Mouse (Mus musculus) MEL (cell line): ENCODE results near the gene Mlxip. TPM values are rescaled to one million over a fixed set of nuclear protein-coding genes. Genes with fewer than 3 reads are reported as not detected.

Experiments used
- DNase-seq: peaks from one replicate; pipeline ENCODE4 v3.0.0; 2011; ENCODE audit warnings: low read depth, low spot score
- H3K27ac ChIP-seq: 2 replicates; pipeline ENCODE4 v1.5.1; 2012; ENCODE audit warnings: low read depth, mild to moderate bottlenecking, control low read depth, low read length, moderate library complexity; ENCODE audit not compliant: control insufficient read depth
- H3K27me3 ChIP-seq, 2 experiments: fragments of 150-350 bp in 1 of 2; sonication (generic) in 1 of 2; 2 replicates each; pipeline ENCODE4 v1.6.1; 2012; ENCODE audit warnings: low read length in 2 of 2, mild to moderate bottlenecking in 2 of 2, improper control_type of control experiment in 1 of 2, moderate library complexity in 1 of 2; ENCODE audit not compliant: insufficient read depth in 2 of 2, control insufficient read depth in 1 of 2
- H3K36me3 ChIP-seq, 2 experiments: 2 replicates each; pipeline ENCODE4 v1.6.1; 2012 to 2014; ENCODE audit warnings: low read length in 2 of 2, improper control_type of control experiment in 1 of 2, inconsistent platforms in 1 of 2, mild to moderate bottlenecking in 1 of 2; ENCODE audit not compliant: insufficient read depth in 2 of 2, control insufficient read depth in 1 of 2
- H3K4me1 ChIP-seq, 2 experiments: fragments of 150-350 bp in 1 of 2; sonication (generic) in 1 of 2; 2 replicates each; pipeline ENCODE4 v1.6.1; 2012; ENCODE audit warnings: low read length in 2 of 2, improper control_type of control experiment in 1 of 2, mild to moderate bottlenecking in 1 of 2; ENCODE audit not compliant: insufficient read depth in 2 of 2, control insufficient read depth in 1 of 2
- H3K4me3 ChIP-seq, 2 experiments: fragments of 150-350 bp in 1 of 2; sonication (generic) in 1 of 2; 2 replicates each; pipeline ENCODE4 v1.5.1; 2012; ENCODE audit warnings: low read depth in 2 of 2, low read length in 2 of 2, mild to moderate bottlenecking in 2 of 2, moderate library complexity in 2 of 2, control low read depth in 1 of 2, improper control_type of control experiment in 1 of 2; ENCODE audit not compliant: control insufficient read depth in 1 of 2, insufficient read depth in 1 of 2
- H3K79me2 ChIP-seq: 2 replicates; pipeline ENCODE4 v1.6.1; 2012; ENCODE audit warnings: mild to moderate bottlenecking, low read length, moderate library complexity; ENCODE audit not compliant: control insufficient read depth, poor library complexity, insufficient read depth
- H3K9ac ChIP-seq: 2 replicates; pipeline ENCODE4 v1.6.1; 2012; ENCODE audit warnings: low read depth, mild to moderate bottlenecking, control low read depth, low read length, moderate library complexity; ENCODE audit not compliant: control insufficient read depth, poor library complexity, severe bottlenecking
- H3K9me3 ChIP-seq: fragments of 150-350 bp; sonication (generic); replicated peaks from 2 replicates; pipeline ENCODE4 v1.6.1; 2012; ENCODE audit warnings: mild to moderate bottlenecking, low read length, improper control_type of control experiment, moderate library complexity; ENCODE audit not compliant: insufficient read depth
- BHLHE40 ChIP-seq: IDR thresholded peaks from 2 replicates; pipeline ENCODE4 v1.6.1; 2012; ENCODE audit warnings: low read depth, mild to moderate bottlenecking, inconsistent platforms, low read length, improper control_type of control experiment, borderline replicate concordance
- CHD1 ChIP-seq: IDR thresholded peaks from 2 replicates; pipeline ENCODE4 v1.6.1; 2012; ENCODE audit warnings: low read depth, mild to moderate bottlenecking, inconsistent platforms, low read length, improper control_type of control experiment
- CHD2 ChIP-seq: IDR thresholded peaks from 2 replicates; pipeline ENCODE4 v1.6.1; 2011; ENCODE audit warnings: low read length, improper control_type of control experiment
- CTCF ChIP-seq, 3 experiments: IDR thresholded peaks in 2 of 3; conservative IDR thresholded peaks in 1 of 3; 2 replicates each; pipeline ENCODE4 v1.5.1; 2011 to 2012; ENCODE audit warnings: low read length in 3 of 3, low read depth in 2 of 3, mild to moderate bottlenecking in 2 of 3, improper control_type of control experiment in 1 of 3, inconsistent platforms in 1 of 3, mixed read lengths in 1 of 3, moderate library complexity in 1 of 3; ENCODE audit not compliant: control insufficient read depth in 1 of 3, insufficient read depth in 1 of 3, poor library complexity in 1 of 3, severe bottlenecking in 1 of 3
- E2F4 ChIP-seq: IDR thresholded peaks from 2 replicates; pipeline ENCODE4 v1.6.1; 2011; ENCODE audit warnings: low read depth, low read length, improper control_type of control experiment, borderline replicate concordance
- ELF1 ChIP-seq: IDR thresholded peaks from 2 replicates; pipeline ENCODE4 v1.6.1; 2014; ENCODE audit warnings: low read depth, mild to moderate bottlenecking, inconsistent platforms, low read length, improper control_type of control experiment, moderate library complexity
- EP300 ChIP-seq, 2 experiments: IDR thresholded peaks; 2 replicates each; pipeline ENCODE4 v1.6.1; 2011; ENCODE audit warnings: improper control_type of control experiment in 2 of 2, low read length in 2 of 2, low read depth in 1 of 2, mild to moderate bottlenecking in 1 of 2
- ETS1 ChIP-seq: IDR thresholded peaks from 2 replicates; pipeline ENCODE4 v1.6.1; 2012; ENCODE audit warnings: low read depth, mild to moderate bottlenecking, inconsistent platforms, low read length, improper control_type of control experiment, moderate library complexity
- GABPA ChIP-seq: IDR thresholded peaks from 2 replicates; pipeline ENCODE4 v1.6.1; 2012; ENCODE audit warnings: low read depth, mild to moderate bottlenecking, inconsistent platforms, low read length, improper control_type of control experiment, moderate library complexity
- GATA1 ChIP-seq: IDR thresholded peaks from 2 replicates; pipeline ENCODE4 v1.6.1; 2011; ENCODE audit warnings: low read depth, low read length, improper control_type of control experiment
- JUND ChIP-seq: IDR thresholded peaks from 2 replicates; pipeline ENCODE4 v1.6.1; 2011; ENCODE audit warnings: low read depth, mild to moderate bottlenecking, improper control_type of control experiment, low read length
- KAT2A ChIP-seq: conservative IDR thresholded peaks from 2 replicates; pipeline ENCODE4 v1.6.1; 2012; ENCODE audit warnings: low read depth, low read length, improper control_type of control experiment, inconsistent platforms
- MAFK ChIP-seq: IDR thresholded peaks from 2 replicates; pipeline ENCODE4 v1.6.1; 2011; ENCODE audit warnings: low read depth, mild to moderate bottlenecking, low read length, improper control_type of control experiment, borderline replicate concordance
- MEF2A ChIP-seq: IDR thresholded peaks from 2 replicates; pipeline ENCODE4 v1.6.1; 2014; ENCODE audit warnings: low read depth, mild to moderate bottlenecking, inconsistent platforms, low read length, improper control_type of control experiment; ENCODE audit not compliant: poor library complexity, insufficient replicate concordance, severe bottlenecking; ENCODE audit errors: extremely low read depth
- MYB ChIP-seq: IDR thresholded peaks from 2 replicates; pipeline ENCODE4 v1.6.1; 2011; ENCODE audit warnings: mild to moderate bottlenecking, low read depth, low read length, improper control_type of control experiment
- MYC ChIP-seq: IDR thresholded peaks from 2 replicates; pipeline ENCODE4 v1.6.1; 2011; ENCODE audit warnings: low read depth, mild to moderate bottlenecking, low read length, improper control_type of control experiment, moderate library complexity
- NELFE ChIP-seq: IDR thresholded peaks from 2 replicates; pipeline ENCODE4 v1.6.1; 2011; ENCODE audit warnings: low read depth, low read length, improper control_type of control experiment
- NRF1 ChIP-seq: IDR thresholded peaks from 2 replicates; pipeline ENCODE4 v1.6.1; 2014; ENCODE audit warnings: low read depth, mild to moderate bottlenecking, inconsistent platforms, low read length, improper control_type of control experiment, moderate library complexity; ENCODE audit not compliant: poor library complexity, insufficient read depth, severe bottlenecking
- POLR2A ChIP-seq, 2 experiments: IDR thresholded peaks; 2 replicates each; pipeline ENCODE4 v1.6.1; 2011 to 2012; ENCODE audit warnings: low read length in 2 of 2, mild to moderate bottlenecking in 2 of 2, control low read depth in 1 of 2, improper control_type of control experiment in 1 of 2, low read depth in 1 of 2, moderate library complexity in 1 of 2; ENCODE audit not compliant: control insufficient read depth in 1 of 2, insufficient read depth in 1 of 2, poor library complexity in 1 of 2
- POLR2AphosphoS2 ChIP-seq: IDR thresholded peaks from 2 replicates; pipeline ENCODE4 v1.6.1; 2011; ENCODE audit warnings: low read length, improper control_type of control experiment
- POLR2AphosphoS5 ChIP-seq: IDR thresholded peaks from 2 replicates; pipeline ENCODE4 v1.6.1; 2012; ENCODE audit warnings: low read depth, borderline replicate concordance, mild to moderate bottlenecking, inconsistent platforms, low read length, moderate library complexity, mixed read lengths
- RAD21 ChIP-seq: IDR thresholded peaks from 2 replicates; pipeline ENCODE4 v1.6.1; 2011; ENCODE audit warnings: mild to moderate bottlenecking, low read depth, low read length, improper control_type of control experiment
- RCOR1 ChIP-seq: IDR thresholded peaks from 2 replicates; pipeline ENCODE4 v1.6.1; 2012; ENCODE audit warnings: low read depth, mild to moderate bottlenecking, inconsistent platforms, low read length, improper control_type of control experiment
- SIN3A ChIP-seq: IDR thresholded peaks from 2 replicates; pipeline ENCODE4 v1.6.1; 2012; ENCODE audit warnings: low read length, improper control_type of control experiment, inconsistent platforms
- TBP ChIP-seq: IDR thresholded peaks from 2 replicates; pipeline ENCODE4 v1.8.0; 2011; ENCODE audit warnings: low read depth, low read length, improper control_type of control experiment
- TCF12 ChIP-seq: IDR thresholded peaks from 2 replicates; pipeline ENCODE4 v1.6.1; 2014; ENCODE audit warnings: low read depth, mild to moderate bottlenecking, inconsistent platforms, low read length, improper control_type of control experiment, moderate library complexity
- UBTF ChIP-seq: IDR thresholded peaks from 2 replicates; pipeline ENCODE4 v1.6.1; 2012; ENCODE audit warnings: low read depth, mild to moderate bottlenecking, inconsistent platforms, low read length, improper control_type of control experiment, moderate library complexity, borderline replicate concordance; ENCODE audit not compliant: insufficient read depth
- USF2 ChIP-seq, 2 experiments: IDR thresholded peaks; 2 replicates each; pipeline ENCODE4 v1.6.1; 2011 to 2012; ENCODE audit warnings: improper control_type of control experiment in 2 of 2, low read length in 2 of 2, borderline replicate concordance in 1 of 2, inconsistent platforms in 1 of 2, low read depth in 1 of 2, mild to moderate bottlenecking in 1 of 2; ENCODE audit not compliant: insufficient read depth in 1 of 2
- ZC3H11A ChIP-seq: IDR thresholded peaks from 2 replicates; pipeline ENCODE4 v1.6.1; 2012; ENCODE audit warnings: low read depth, mild to moderate bottlenecking, inconsistent platforms, low read length, improper control_type of control experiment
- ZKSCAN1 ChIP-seq: IDR thresholded peaks from 2 replicates; pipeline ENCODE4 v1.6.1; 2012; ENCODE audit warnings: low read depth, mild to moderate bottlenecking, inconsistent platforms, low read length, improper control_type of control experiment, moderate library complexity
- polyA plus RNA-seq, 2 experiments: library from polyadenylated mRNA; stranded (reverse) in 1 of 2; unstranded in 1 of 2; fragments of >175 nt in 1 of 2; fragments of >200 nt in 1 of 2; gene quantifications; 2 replicates each; pipeline versions ENCODE4 v1.2.1 to v1.2.4; 2012; ENCODE audit warnings: low replicate concordance in 2 of 2, low read depth in 1 of 2; ENCODE audit not compliant: insufficient read length in 2 of 2, insufficient read depth in 1 of 2, missing spikeins in 1 of 2
- total RNA-seq: library from RNA; depleted of rRNA; stranded (reverse); fragments of 300-350 nt; gene quantifications from 2 replicates; pipeline ENCODE4 v1.2.3, GENCODE M21; 2012

Gene Mlxip
- total and polyA plus RNA-seq, 3 experiments, result 5.2 to 21.9 TPM; not detected in 1

DNA sequence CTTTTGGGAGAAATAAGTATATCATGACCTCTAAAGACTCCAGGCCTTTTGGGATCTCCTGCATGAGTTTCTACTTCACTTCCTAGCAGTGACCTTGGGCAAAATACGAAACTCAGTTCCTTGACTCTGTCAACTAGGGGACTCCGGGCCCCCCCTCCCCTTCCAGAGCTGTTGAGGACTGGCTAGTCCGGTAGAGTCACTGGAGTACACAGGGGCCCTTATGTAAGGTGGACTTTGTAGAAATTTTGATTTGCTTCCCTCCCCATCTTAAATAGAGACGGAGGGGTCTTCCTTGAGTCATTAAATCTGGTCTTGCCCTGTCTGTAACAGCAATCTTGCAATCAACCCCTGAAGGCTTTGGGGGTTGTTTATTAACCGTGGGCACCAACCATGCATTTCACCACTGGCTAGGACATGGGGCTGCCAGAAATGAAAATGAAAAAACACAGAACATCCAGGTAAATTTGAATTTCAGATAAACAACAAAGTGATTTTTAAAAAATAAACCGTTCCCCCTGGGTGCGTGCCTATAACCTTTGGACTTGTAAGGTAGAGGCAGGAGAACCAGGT is 47.8 kb upstream of the Mlxip start:
- no peaks in the 10 kb centered on the region for H3K4me1 ChIP-seq
- DNase-seq, result no peak
- H3K36me3 ChIP-seq, result no peaks in the 10 kb centered on the region
- peaks cover 21% of the 10 kb centered on the region for H3K79me2 ChIP-seq
- TF ChIP-seq ZKSCAN1 (no peak), BHLHE40 (no peak), GATA1 (no peak), ELF1 (no peak), KAT2A (no peak), MYC (no peak), GABPA (no peak), POLR2AphosphoS2 (no peak), MAFK (no peak), CHD2 (no peak), POLR2AphosphoS5 (no peak), RCOR1 (no peak), ETS1 (no peak), SIN3A (no peak), NELFE (no peak), CTCF (IDR thresholded peaks at IDR 0.05 in 2 of 3, conservative IDR thresholded peaks at IDR 0.05 in 1 of 3; ENCODE audit: control insufficient read depth in 1 of 3, insufficient read depth in 1 of 3, low read depth in 2 of 3, low read length in 3 of 3, poor library complexity in 1 of 3, severe bottlenecking in 1 of 3) (no peak), TBP (no peak), EP300 (IDR thresholded peaks at IDR 0.05; ENCODE audit: low read depth in 1 of 2, low read length in 2 of 2) (no peak), E2F4 (no peak), POLR2A (IDR thresholded peaks at IDR 0.05; ENCODE audit: control insufficient read depth in 1 of 2, insufficient read depth in 1 of 2, low read depth in 1 of 2, low read length in 2 of 2, poor library complexity in 1 of 2) (no peak)
- no peaks in the 10 kb centered on the region for H3K27me3 ChIP-seq
- H3K27ac ChIP-seq, result no peak overlapping the region
- no peak overlapping the region for H3K9ac ChIP-seq
- no peaks in the 10 kb centered on the region for H3K9me3 ChIP-seq
- H3K4me3 ChIP-seq, result no peak overlapping the region

DNA sequence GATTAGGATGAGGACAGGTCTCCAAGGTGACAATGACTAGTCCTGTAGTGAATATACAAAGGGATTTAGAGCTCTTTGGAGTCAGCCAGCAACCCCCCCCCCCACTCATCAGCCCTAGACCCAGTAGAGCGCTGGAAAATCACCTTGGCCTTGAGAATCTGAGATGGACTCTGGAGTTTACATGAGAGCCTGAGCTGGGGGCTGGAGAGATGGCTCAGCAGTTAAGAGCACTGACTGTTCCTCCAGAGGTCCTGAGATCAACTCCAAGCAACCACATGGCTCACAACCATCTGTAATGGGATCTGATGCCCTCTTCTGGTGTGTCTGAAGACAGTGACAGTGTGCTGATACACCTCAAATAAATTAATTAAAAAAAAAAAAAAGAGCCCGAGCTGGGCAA is 46.6 kb upstream of the Mlxip start:
- Histone ChIP-seq H3K27ac (no peak overlapping the region), H3K4me1 (no peaks in the 10 kb centered on the region), H3K4me3 (no peak overlapping the region), H3K27me3 (no peaks in the 10 kb centered on the region), H3K9me3 (no peaks in the 10 kb centered on the region), H3K9ac (no peak overlapping the region), H3K36me3 (no peaks in the 10 kb centered on the region), H3K79me2 (peaks cover 21% of the 10 kb centered on the region)
- no peak for DNase-seq
- TF ChIP-seq POLR2A (IDR thresholded peaks at IDR 0.05; ENCODE audit: control insufficient read depth in 1 of 2, insufficient read depth in 1 of 2, low read depth in 1 of 2, low read length in 2 of 2, poor library complexity in 1 of 2), result no peak
- no peak for TF ChIP-seq NRF1
- no peak for TF ChIP-seq ZC3H11A
- TF ChIP-seq KAT2A, result no peak
- no peak for TF ChIP-seq TCF12
- TF ChIP-seq NELFE, result no peak
- TF ChIP-seq MYC, result no peak
- TF ChIP-seq CHD1, result no peak
- TF ChIP-seq MYB, result no peak
- no peak for TF ChIP-seq TBP
- no peak for TF ChIP-seq MEF2A
- TF ChIP-seq ELF1, result no peak
- TF ChIP-seq POLR2AphosphoS5, result no peak
- TF ChIP-seq USF2 (IDR thresholded peaks at IDR 0.05; ENCODE audit: borderline replicate concordance in 1 of 2, insufficient read depth in 1 of 2, low read depth in 1 of 2, low read length in 2 of 2), result no peak
- no peak for TF ChIP-seq RAD21
- TF ChIP-seq ETS1, result no peak
- no peak for TF ChIP-seq JUND
- no peak for TF ChIP-seq UBTF
- no peak for TF ChIP-seq E2F4
